Mouse (Mus musculus) right cerebral cortex, postnatal 14 days (tissue): Measurements from ENCODE around the gene Ppp2ca.

Source experiments
- DNase-seq: peaks from one replicate; pipeline ENCODE4 v3.0.0; 2022

Ppp2ca gene

GRCm38 (mm10) chr11:52098398-52098946, at the start of gene Ppp2ca:
TSS of gene Ppp2ca (plus strand) at chr11:52098681.
- peak; percentile 97 for DNase-seq

- DNase-seq: no peak
These were observed 45.1 kb upstream of the Ppp2ca start for GRCm38 (mm10) chr11:52053371-52053770.

DNA sequence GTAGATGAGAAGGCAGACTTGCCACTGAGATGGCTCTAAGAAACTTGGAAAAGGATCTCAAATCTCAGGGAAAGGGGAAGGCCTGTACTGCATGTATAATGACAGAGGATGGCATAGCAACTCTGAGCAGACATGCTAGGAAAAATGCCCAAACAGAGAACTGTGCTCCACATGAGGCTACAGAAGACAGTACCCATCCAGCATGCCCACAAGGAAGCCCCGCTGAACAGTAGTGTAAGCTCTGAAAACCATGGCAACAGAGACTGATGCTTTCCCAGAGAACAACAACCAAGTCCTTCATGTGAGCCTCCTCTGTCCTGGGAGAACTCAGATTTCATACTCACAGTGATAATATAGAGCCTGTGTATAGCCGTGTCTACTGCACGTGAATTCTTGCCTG, 43.8 kb upstream of the Ppp2ca start:
- DNase-seq: no peak

DNA sequence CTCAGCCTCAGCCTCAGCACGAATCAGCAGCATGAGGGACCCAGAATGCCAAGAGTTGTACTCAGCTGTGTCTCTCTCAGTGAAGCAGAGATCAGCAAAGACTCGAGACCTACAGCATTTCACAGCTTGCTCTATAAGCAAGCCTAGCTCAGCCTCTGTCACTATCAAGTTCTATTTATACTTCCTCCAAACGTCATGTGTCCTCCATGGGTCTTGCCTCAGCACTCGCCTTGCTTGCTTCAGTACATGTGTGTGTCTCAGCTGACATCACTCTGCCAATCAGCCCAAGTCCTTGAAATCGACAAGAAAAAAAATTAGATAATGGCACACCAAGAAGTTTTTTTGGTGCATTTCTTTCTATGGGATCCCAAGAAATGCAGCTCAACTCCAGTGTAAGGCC, 42.3 kb upstream of the Ppp2ca start:
- no peak for DNase-seq

GRCm38 (mm10) chr11:52059001-52059400, 39.5 kb upstream of the Ppp2ca start:
- no peak for DNase-seq

GRCm38 (mm10) chr11:52060315-52060714, 38.2 kb upstream of the Ppp2ca start:
- DNase-seq: no peak

DNA sequence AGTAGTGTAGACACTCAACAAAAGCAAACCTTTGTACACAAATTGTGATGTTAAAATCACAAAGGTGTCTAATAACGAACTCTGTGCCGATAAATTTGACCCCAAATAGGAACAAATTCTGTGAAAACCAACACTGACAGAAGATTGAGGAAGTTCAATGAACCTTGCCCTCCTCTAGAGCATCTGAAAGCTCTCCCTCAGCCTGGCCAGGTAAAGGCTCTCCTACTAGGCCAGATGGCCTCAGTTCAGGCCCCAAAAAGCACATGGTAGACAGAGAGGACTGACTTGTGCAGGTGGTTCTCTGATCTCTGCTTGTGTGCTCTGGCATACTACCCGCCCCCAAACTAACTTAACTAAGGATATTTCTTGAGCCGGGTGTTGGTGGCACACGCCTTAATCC, 36.1 kb upstream of the Ppp2ca start:
- no peak for DNase-seq

GRCm38 (mm10) chr11:52064398-52064797, 34.1 kb upstream of the Ppp2ca start:
- DNase-seq: no peak

GRCm38 (mm10) chr11:52065841-52066240, 32.6 kb upstream of the Ppp2ca start:
- DNase-seq: no peak

DNA sequence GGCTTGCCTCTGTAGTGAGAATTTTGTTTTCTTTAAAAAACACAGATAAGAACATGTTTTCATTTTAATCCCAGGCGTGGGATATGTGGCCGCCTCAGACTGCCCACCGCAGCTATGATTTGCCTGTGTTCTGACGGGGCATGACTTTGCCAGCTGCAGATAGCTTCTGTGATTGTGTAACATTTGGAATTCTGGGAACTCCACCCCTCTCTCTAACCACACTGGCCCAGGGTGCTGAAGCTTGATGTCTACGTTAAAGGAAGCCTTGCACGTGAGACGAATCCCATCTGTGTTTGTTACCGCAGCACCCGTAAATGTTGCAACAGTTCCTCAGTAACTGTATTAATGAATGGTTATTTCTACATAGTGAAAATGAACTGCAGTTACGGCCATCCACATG, 26.7 kb upstream of the Ppp2ca start:
- DNase-seq: no peak

DNA sequence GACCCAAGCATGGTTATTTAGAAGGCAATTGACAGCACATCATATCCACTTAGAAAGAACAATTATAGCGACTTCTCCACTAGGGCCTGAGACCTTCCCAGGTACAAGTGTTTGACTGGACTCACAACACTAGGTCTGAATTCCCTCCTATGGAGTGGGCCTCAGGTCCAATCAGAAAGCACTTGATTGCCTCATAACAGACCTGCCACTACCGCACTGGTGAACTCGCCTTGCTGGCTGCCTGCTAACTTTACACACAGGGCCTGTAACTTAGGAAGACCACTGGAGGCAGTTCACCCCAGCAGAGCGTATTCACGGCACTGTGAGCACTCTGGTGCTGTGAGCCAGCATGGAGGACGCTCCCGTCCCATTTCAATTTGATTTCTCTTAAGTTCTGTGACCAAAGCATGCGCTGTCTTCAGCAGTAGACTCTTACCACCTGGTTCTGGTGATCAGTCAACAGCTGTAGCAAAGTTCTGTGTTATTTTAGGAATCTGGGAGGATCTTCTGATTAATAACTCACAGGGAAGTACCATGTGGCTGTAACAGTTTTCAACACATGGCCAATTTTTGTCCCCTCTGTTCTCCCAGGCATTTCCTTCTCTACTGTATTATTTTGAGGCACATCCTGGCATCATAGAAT, 24.8 kb upstream of the Ppp2ca start:
- no peak for DNase-seq

DNA sequence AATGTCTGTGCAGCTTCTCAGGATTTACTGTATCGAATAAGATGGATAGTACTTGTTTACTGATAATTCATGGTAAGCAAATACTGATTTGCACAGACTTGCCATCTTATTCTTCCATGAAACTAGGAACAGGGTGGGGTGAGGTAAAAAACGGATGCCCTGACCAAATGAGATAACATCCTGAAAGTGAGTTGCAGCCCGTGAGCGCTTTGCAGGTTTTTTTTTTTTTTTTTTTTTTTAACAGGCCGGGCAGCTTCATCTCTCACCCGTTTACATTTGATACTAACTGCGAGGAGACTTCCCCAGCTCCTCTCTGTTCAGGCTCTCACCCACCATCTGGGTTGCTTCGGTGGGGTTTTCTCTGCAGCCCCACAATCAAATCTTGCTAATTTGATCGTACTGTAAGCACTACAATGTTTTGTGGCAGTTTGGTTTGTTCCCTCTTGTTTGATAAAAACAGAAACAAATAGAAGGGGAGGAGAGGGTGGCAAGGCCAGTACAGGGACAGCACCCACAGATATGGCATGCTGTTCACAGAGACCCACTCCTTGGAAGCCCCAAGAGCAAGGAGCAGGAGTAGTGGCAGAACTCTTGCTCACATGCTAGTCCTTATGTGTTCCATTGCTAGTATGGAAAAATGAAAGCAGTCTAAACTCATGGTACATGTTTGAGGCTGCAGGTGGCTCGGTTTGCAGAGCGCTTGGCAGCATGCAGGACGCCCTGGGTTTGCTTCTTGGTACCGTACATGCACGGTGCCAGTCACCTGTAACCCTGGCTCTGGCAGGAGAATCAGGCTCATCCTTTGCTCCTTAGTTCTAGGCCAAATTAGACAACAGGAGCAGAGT, 23.6 kb upstream of the Ppp2ca start:
- no peak for DNase-seq

- no peak for DNase-seq
These were observed 22.5 kb upstream of the Ppp2ca start for GRCm38 (mm10) chr11:52075794-52076633.

DNA sequence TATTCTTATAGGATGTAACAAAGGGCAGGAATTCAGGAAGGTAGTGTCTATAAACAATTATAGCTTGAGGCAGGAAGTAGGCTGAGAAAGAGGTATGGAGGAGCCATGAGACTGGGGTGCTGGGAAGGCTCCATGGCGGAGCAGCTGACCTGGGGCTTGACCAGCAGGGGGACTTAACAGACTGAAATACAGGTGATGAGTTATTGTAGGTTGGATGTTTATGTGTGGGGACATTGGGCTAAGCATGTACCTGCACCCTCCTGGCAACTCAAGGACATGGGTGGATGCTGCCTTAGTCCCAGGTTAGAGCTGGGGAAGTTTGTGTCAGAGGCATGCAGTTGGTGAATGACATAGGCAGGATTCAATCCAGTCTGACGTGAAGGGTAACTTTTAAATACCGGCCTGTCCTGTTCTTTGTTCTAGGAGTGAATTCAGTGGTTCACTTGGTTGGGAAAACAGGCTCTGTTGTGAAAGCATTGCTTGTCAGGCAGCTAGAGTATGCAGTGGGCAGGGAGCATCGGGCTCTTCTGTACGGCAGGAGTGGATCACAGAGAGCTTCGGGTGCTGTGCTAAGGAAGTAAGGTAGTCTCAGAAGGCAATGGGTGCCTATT, 21.6 kb upstream of the Ppp2ca start:
- no peak for DNase-seq

GRCm38 (mm10) chr11:52077939-52078338, 20.5 kb upstream of the Ppp2ca start:
- DNase-seq: no peak

DNA sequence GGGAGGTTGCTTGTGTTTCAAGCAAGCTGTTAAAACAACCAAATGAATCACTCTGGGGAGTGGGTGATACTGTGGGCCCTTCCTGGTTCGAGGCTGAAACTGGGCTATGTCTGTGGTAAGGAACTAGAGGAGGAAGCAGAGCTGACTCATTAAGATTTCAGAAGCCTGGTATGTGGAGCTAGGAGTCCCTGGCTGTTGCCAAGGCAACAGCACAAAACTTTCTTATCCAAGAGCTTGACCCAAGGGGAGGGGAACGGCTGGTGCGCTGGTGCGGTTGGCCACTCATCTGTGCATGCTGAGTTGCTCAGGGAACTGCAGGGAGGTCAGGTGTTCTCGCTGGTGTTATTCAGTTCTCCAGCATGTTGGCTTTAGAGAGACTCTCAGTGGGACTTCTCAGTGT, 18.5 kb upstream of the Ppp2ca start:
- DNase-seq: no peak

DNA sequence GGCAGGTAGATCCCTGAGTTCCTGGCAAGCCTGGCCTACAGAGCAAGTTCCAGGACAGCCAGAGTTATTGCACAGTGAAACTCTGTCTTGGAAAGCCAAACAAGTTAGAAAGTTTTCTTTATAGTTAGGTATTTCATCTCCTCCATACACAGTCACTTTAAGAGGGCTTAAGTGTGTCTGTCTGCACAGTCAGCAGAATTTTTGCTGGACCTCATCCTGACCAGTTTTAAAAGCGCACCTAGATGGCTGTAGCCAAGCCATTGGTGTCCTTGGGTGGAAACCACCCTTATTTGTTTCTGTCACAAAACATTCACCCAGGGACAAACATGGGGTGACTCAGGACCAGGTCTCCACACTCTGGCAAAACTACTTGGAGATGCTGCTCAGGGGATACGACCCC, 17.8 kb upstream of the Ppp2ca start:
- DNase-seq: no peak

DNA sequence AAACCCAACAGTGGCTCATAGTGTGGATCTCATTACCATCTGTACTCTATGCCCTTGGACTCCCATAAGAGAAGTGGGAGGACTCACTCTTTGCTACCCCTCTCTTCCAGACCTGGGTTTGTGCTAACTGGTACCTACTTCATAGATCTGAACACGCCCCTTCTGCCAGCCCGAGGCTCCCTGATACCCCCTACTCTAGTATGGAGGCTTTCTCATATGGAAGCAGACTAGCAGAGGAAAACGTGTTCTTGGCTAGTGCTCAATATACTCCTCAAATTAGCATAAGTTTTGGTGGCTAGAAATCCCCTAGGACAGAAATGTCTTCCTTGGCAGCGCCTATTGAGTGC, 12.7 kb upstream of the Ppp2ca start:
- no peak for DNase-seq

GRCm38 (mm10) chr11:52086204-52086864, 12.1 kb upstream of the Ppp2ca start:
- peak; percentile 35 for DNase-seq

DNA sequence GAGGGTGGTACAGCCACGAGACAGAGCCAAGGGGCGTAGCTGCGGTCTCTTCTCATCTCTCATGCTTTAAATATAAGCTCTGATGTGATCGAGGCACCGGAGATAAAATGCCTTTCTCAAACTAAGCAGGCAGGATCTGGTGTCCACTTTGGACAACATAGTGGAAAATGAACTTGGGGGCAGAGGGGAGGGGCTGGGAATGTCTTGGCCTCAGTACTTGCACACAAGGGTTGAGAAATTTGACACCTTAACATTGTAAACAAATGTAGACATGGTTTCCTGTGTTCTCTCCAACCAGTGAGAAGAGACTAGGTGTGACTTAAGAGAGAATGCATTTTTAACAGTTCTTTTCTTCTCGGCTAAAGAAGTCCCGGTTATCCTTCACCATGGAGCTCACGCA, 9.2 kb upstream of the Ppp2ca start:
- no peak for DNase-seq

DNA sequence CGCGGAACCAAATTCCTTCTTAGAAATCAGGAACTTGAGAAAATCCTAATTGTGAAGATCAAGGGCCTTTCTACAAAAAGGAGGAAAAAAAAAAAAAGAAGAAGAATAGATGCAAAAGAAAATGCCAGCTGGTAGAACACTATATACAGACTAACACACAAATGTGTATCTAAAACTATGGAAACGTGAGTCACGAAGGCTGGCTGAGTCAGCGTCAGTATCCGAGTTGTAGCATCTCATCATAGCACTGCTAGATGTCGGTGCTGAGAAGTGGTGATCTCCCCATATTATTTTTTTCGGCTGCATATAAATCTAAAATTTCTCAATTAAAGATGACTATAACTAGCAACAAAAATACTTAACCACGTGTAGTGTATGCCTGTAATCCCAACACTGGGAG, 7.2 kb upstream of the Ppp2ca start:
- DNase-seq: no peak

- no peak for DNase-seq
These were observed 3.9 kb upstream of the Ppp2ca start for GRCm38 (mm10) chr11:52094568-52094967.
